Mouse (Mus musculus) limb, embryonic 11.5 days (tissue): ENCODE data around the gene Nol8. TPM values are rescaled to one million over a fixed set of nuclear protein-coding genes. Genes with fewer than 3 reads are reported as not detected.

Experiments used
- ATAC-seq: fragments of 200-750 bp; cut with Nextera tagmentation; 2 replicates; pipeline ENCODE4 v1.8.0; 2017; ENCODE audit warnings: low read depth; ENCODE audit not compliant: insufficient number of reproducible peaks, low FRiP score, low TSS enrichment
- DNase-seq: peaks from one replicate; pipeline ENCODE4 v3.0.0-alpha.2; 2015; ENCODE audit warnings: low spot score
- H3K27ac ChIP-seq: fragments of 300-500 bp; sonication (generic); replicated peaks from 2 replicates; pipeline ENCODE4 v1.5.1; 2014; ENCODE audit warnings: low read depth, mild to moderate bottlenecking, low read length
- H3K27me3 ChIP-seq: fragments of 300-500 bp; sonication (generic); 2 replicates; pipeline ENCODE4 v1.6.1; 2014; ENCODE audit warnings: mild to moderate bottlenecking, low read length, mixed read lengths; ENCODE audit not compliant: control insufficient read depth, insufficient read depth
- H3K36me3 ChIP-seq: fragments of 300-500 bp; sonication (generic); 2 replicates; pipeline ENCODE4 v1.6.1; 2014; ENCODE audit warnings: mild to moderate bottlenecking, low read length, moderate library complexity, mixed read lengths; ENCODE audit not compliant: control insufficient read depth, insufficient read depth
- H3K4me1 ChIP-seq: fragments of 300-500 bp; sonication (generic); 2 replicates; pipeline ENCODE4 v1.6.1; 2014; ENCODE audit warnings: low read length, mixed read lengths; ENCODE audit not compliant: control insufficient read depth, insufficient read depth
- H3K4me2 ChIP-seq: fragments of 300-500 bp; sonication (generic); 2 replicates; pipeline ENCODE4 v1.6.1; 2014; ENCODE audit warnings: low read depth, mild to moderate bottlenecking, moderate library complexity; ENCODE audit not compliant: severe bottlenecking
- H3K4me3 ChIP-seq: fragments of 300-500 bp; sonication (generic); 2 replicates; pipeline ENCODE4 v1.5.1; 2014; ENCODE audit warnings: low read depth, low read length
- H3K9ac ChIP-seq: fragments of 300-500 bp; sonication (generic); 2 replicates; pipeline ENCODE4 v1.6.1; 2014; ENCODE audit warnings: mild to moderate bottlenecking, low read length
- H3K9me3 ChIP-seq: fragments of 300-500 bp; sonication (generic); 2 replicates; pipeline ENCODE4 v1.6.1; 2016; ENCODE audit warnings: low read length; ENCODE audit not compliant: control insufficient read depth
- WGBS: fragments of 180-500 bp; shearing (Covaris S2); extraction: QIAGEN DNeasy Blood & Tissue Kit; methylation state at CpG from one replicate; pipeline ENCODE4 v1.1.7; 2014; 5-methylcytosine and 5-hydroxymethylcytosine counted together
- polyA plus RNA-seq: library from polyadenylated mRNA; unstranded; fragments of >200 nt; fragmentation: Nextera tagmentation; extraction: Ambion mirVana; gene quantifications from 2 replicates; pipeline ENCODE4 v1.2.1, GENCODE M21; 2014

The Nol8 gene
- polyA plus RNA-seq, 1 experiment from 2014 or later = 22.6 TPM

- Histone ChIP-seq H3K4me2 (no peak overlapping the region), H3K9me3 (no peaks in the 10 kb centered on the region), H3K4me1 (no peaks in the 10 kb centered on the region), H3K4me3 (no peak overlapping the region), H3K36me3 (no peaks in the 10 kb centered on the region), H3K27me3 (no peaks in the 10 kb centered on the region), H3K27ac (no peak overlapping the region), H3K9ac (no peak overlapping the region)
- ATAC-seq = no peak
- WGBS = 90% methylated on average over 2 of the region's 2 CpGs
- DNase-seq = no peak
Observed at GRCm38 (mm10) chr13:49629076-49629475, 23.8 kb upstream of the Nol8 start.

DNA sequence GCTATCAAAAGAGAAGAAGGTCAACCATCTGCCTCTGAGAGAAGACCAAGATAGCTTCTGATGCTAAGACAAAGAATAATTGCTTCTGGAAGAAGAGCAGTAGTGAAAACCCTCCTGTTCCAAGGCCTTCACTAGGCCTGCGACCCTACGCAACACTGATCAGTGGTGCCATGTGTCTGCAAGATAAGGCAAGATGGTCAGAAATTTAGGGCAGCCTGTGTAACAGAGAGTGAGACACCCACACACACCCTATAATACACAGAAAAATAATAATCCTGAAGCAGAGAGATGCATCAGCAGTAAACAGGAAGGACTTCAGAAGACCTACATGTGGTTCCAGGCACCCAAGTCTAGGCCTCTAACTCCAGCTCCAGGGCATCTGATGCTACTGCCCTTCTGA lies 12.9 kb upstream of the Nol8 start:
- no peaks in the 10 kb centered on the region for H3K4me1 ChIP-seq
- no peak for DNase-seq
- WGBS = 90% methylated on average over 2 of the region's 2 CpGs
- peaks cover 2% of the 10 kb centered on the region; the same call in 1 of the 2 replicates for H3K36me3 ChIP-seq
- H3K27ac ChIP-seq = no peak overlapping the region
- H3K9ac ChIP-seq = no peak overlapping the region
- H3K4me3 ChIP-seq = no peak overlapping the region
- no peak overlapping the region for H3K4me2 ChIP-seq
- H3K27me3 ChIP-seq = no peaks in the 10 kb centered on the region
- ATAC-seq = no peak
- H3K9me3 ChIP-seq = no peaks in the 10 kb centered on the region

DNA sequence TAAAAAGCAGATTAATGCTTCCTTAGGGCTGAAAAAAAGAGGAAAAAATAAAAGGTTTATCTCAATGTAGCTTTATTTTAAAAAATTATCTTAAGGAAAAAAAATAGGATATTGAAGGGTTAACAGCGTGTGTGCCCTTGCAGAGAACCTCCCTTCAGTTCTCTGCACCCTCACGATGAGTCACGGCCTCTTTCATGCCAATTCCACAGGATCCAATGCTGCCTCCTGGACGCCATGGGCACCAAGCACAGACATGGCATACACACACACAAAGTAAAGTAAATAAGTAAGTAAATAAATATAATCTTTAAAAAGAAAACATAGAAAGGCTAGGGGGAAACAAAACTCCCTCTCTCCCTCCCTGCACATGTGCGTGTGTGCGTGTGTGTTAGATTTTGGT lies 10.2 kb upstream of the Nol8 start:
- Histone ChIP-seq H3K27me3 (no peaks in the 10 kb centered on the region), H3K36me3 (peaks cover 2% of the 10 kb centered on the region; the same call in 1 of the 2 replicates), H3K9me3 (no peaks in the 10 kb centered on the region), H3K9ac (no peak overlapping the region), H3K4me2 (no peak overlapping the region), H3K4me3 (no peak overlapping the region), H3K4me1 (no peaks in the 10 kb centered on the region), H3K27ac (no peak overlapping the region)
- WGBS = 90% methylated on average over 6 of the region's 6 CpGs
- DNase-seq (no peak), ATAC-seq (no peak)

GRCm38 (mm10) chr13:49643669-49644362 lies 9.1 kb upstream of the Nol8 start:
- Histone ChIP-seq H3K4me1 (no peaks in the 10 kb centered on the region), H3K9me3 (no peaks in the 10 kb centered on the region), H3K4me3 (no peak overlapping the region), H3K27ac (no peak overlapping the region), H3K4me2 (no peak overlapping the region), H3K27me3 (no peaks in the 10 kb centered on the region), H3K36me3 (no peaks in the 10 kb centered on the region), H3K9ac (no peak overlapping the region)
- ATAC-seq (no peak), DNase-seq (no peak)

DNA sequence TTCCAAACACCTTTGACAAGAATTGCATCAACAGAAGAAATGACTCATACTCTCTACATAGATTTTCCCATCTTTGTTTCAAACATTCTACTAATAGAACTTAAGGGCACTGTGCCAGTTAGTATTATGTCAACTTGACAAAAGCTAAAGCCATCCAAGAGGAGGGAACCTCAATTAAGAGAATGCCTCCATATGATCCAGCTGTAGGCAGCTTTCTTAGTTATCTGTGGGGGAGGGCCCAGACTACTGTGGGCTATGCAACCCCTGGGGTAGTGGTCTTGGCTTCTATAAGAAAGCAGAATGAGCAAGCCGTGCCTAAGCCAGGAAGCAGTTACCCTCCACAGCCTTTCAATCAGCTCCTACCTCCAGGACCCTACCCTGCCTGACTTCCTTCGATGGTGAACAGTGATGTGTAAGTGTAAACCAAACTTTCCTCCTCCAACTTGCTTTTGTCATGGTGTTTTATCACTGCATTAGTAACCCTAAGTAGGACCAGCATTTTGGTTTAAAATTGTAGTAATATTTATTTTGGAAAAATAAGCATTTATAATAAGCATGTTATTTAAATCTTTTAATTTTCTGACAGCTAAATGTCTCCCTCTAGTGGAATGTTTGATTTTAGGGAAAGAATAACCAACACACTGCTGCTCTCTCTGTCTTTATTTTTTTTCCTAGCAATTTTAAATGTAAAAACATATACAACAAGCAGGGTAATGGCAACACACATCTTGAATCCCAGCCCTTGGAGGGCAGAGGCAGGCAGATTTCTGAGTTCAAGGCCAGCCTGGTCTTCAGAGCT lies 7.9 kb upstream of the Nol8 start:
- H3K4me2 ChIP-seq = no peak overlapping the region
- no peak for DNase-seq

GRCm38 (mm10) chr13:49646019-49646418 lies 6.9 kb upstream of the Nol8 start:
- 91% methylated on average over 1 of the region's 1 CpGs for WGBS
- DNase-seq = no peak
- no peak overlapping the region for H3K4me3 ChIP-seq
- H3K4me1 ChIP-seq = no peaks in the 10 kb centered on the region
- no peaks in the 10 kb centered on the region for H3K27me3 ChIP-seq
- H3K36me3 ChIP-seq = no peaks in the 10 kb centered on the region
- H3K9me3 ChIP-seq = no peaks in the 10 kb centered on the region
- H3K4me2 ChIP-seq = no peak overlapping the region
- no peak overlapping the region for H3K27ac ChIP-seq
- ATAC-seq = no peak
- no peak overlapping the region for H3K9ac ChIP-seq

More for the DNA sequence above, 7.9 kb upstream of the Nol8 start:
- Histone ChIP-seq H3K36me3 (no peaks in the 10 kb centered on the region), H3K4me1 (no peaks in the 10 kb centered on the region), H3K27me3 (no peaks in the 10 kb centered on the region), H3K9me3 (no peaks in the 10 kb centered on the region), H3K27ac (no peak overlapping the region), H3K4me3 (no peak overlapping the region), H3K9ac (no peak overlapping the region)
- WGBS = 89% methylated on average over 2 of the region's 2 CpGs
- ATAC-seq = no peak

DNA sequence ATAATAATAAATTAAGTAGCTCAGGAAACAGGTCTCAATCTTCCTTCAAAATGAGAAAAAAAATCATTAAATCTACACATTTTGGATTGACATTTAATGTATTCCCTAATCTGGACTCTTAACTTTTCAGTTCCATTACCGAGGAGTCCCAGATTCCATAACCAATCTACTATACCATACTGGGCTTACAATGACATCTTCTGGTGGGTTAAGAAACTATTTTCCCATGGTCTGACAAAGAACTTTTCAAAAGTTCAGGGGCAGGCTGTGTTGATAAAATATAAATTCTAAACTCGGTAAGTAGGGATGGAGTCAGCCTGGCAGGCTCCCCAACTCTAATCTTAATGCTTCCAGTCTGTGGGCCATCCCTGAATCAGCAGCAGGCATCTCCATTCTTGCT lies 1.7 kb upstream of the Nol8 start:
- H3K4me2 ChIP-seq = no peak overlapping the region
- H3K4me1 ChIP-seq = peaks cover 4% of the 10 kb centered on the region
- DNase-seq (no peak), ATAC-seq (no peak)
- WGBS = 61% methylated on average over 2 of the region's 2 CpGs
- no peaks in the 10 kb centered on the region for H3K36me3 ChIP-seq
- H3K27me3 ChIP-seq = no peaks in the 10 kb centered on the region
- H3K4me3 ChIP-seq = no peak overlapping the region
- H3K9me3 ChIP-seq = no peaks in the 10 kb centered on the region
- no peak overlapping the region for H3K27ac ChIP-seq
- no peak overlapping the region for H3K9ac ChIP-seq

GRCm38 (mm10) chr13:49651781-49652351 lies 1.0 kb upstream of the Nol8 start:
- H3K4me1 ChIP-seq = peaks cover 4% of the 10 kb centered on the region
- 2% methylated on average over 4 of the region's 4 CpGs for WGBS
- no peak overlapping the region for H3K27ac ChIP-seq
- DNase-seq (peak; percentile 22), ATAC-seq (no peak)
- no peaks in the 10 kb centered on the region for H3K27me3 ChIP-seq
- H3K4me3 ChIP-seq = peak overlapping the region; percentile 82
- peak overlapping the region; percentile 62 for H3K4me2 ChIP-seq
- no peaks in the 10 kb centered on the region for H3K9me3 ChIP-seq
- no peaks in the 10 kb centered on the region for H3K36me3 ChIP-seq
- peak overlapping the region; percentile 39 for H3K9ac ChIP-seq
